ENCODE assay signal across 8 mouse cellular contexts in the genomic region with DNA sequence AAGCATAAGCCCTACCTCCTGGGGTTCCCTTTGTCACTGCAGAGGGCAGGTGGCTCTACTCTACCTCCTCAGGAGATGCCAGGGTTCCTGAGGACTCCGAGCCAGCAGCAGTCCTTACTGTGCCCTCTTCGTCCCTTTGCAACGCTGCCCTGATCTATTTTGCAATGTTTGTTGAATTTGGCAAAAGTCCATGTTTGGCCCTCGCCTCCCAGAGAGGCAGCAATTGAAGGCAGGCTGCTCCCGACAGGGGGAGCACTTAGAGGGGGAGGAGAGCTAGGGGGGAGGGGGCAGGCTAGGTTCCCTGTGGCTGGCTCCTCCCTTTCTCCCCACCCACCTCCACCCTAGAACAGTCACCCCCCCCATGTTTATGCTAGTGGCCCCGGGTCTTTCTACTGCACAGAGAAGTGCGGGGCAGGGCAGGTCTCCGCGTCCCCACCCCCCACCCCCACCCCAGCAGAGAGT. TPM values are rescaled to one million over a fixed set of nuclear protein-coding genes. Genes with fewer than 3 reads are reported as not detected.
A peak's percentile ranks its signal among the peaks of the same experiment; 100 is the strongest.
DNase-seq lines count a peak whose midpoint lies in the region; ATAC-seq lines count a peak whose summit lies in the region.

No protein-coding gene starts in this region.

- H3K27me3 ChIP-seq in neural tube, embryonic 11.5 days (ENCODE audit: control insufficient read depth, insufficient read depth, low read length), result no peaks in the 10 kb centered on the region
- no peaks in the 10 kb centered on the region for H3K27me3 ChIP-seq in kidney, embryonic 16.5 days (ENCODE audit: insufficient read depth, low read length)
- no peaks in the 10 kb centered on the region for H3K27me3 ChIP-seq in forebrain, embryonic 16.5 days (replicated peaks; ENCODE audit: control insufficient read depth, insufficient read depth, low read length)

- no peak overlapping the region for H3K4me3 ChIP-seq in neural tube, embryonic 11.5 days (ENCODE audit: low read depth, low read length)
- H3K4me3 ChIP-seq in kidney, embryonic 16.5 days (ENCODE audit: low read length), result no peak overlapping the region
- no peak overlapping the region for H3K4me3 ChIP-seq in forebrain, embryonic 16.5 days (replicated peaks; ENCODE audit: low read length)

- no peak overlapping the region for H3K9ac ChIP-seq in neural tube, embryonic 11.5 days (ENCODE audit: low read length)
- no peak overlapping the region for H3K9ac ChIP-seq in kidney, embryonic 16.5 days (replicated peaks; ENCODE audit: low read length)
- H3K9ac ChIP-seq in forebrain, embryonic 16.5 days (replicated peaks; ENCODE audit: low read depth, low read length), result no peak overlapping the region

- no peaks in the 10 kb centered on the region for H3K9me3 ChIP-seq in neural tube, embryonic 11.5 days (ENCODE audit: control insufficient read depth, low read length)
- no peaks in the 10 kb centered on the region for H3K9me3 ChIP-seq in kidney, embryonic 16.5 days (ENCODE audit: low read length)
- H3K9me3 ChIP-seq in forebrain, embryonic 16.5 days (ENCODE audit: control insufficient read depth, low read length), result no peaks in the 10 kb centered on the region

- DNase-seq in neural tube, embryonic 11.5 days (ENCODE audit: low spot score), result peak; percentile 23
- no peak for DNase-seq in neural tube, embryonic 10.5 days (ENCODE audit: extremely low spot score, low spot score)
- DNase-seq in adrenal gland, postnatal 25 days, result peak; percentile 46
- DNase-seq in heart, adult 18-20 months, result peak; percentile 74 to 82
- DNase-seq in lung, postnatal 36 days, result peak; percentile 91
- DNase-seq in spleen, adult 12 weeks (ENCODE audit: low spot score), result no peak

- no peak overlapping the region for H3K4me2 ChIP-seq in neural tube, embryonic 11.5 days (ENCODE audit: low read depth)
- H3K4me2 ChIP-seq in kidney, embryonic 16.5 days (replicated peaks; ENCODE audit: low read depth, low read length), result peak overlapping the region; percentile 28
- H3K4me2 ChIP-seq in forebrain, embryonic 16.5 days (ENCODE audit: low read length), result no peak overlapping the region

- no peaks in the 10 kb centered on the region for H3K4me1 ChIP-seq in neural tube, embryonic 11.5 days (ENCODE audit: control insufficient read depth, insufficient read depth, low read length)
- peaks cover 5% of the 10 kb centered on the region for H3K4me1 ChIP-seq in kidney, embryonic 16.5 days (ENCODE audit: insufficient read depth, low read length)
- no peaks in the 10 kb centered on the region for H3K4me1 ChIP-seq in forebrain, embryonic 16.5 days (replicated peaks; ENCODE audit: control insufficient read depth, insufficient read depth, low read length)

- no peak overlapping the region for H3K27ac ChIP-seq in neural tube, embryonic 11.5 days (ENCODE audit: low read depth, low read length)
- no peak overlapping the region for H3K27ac ChIP-seq in kidney, embryonic 16.5 days (ENCODE audit: low read length)
- no peak overlapping the region for H3K27ac ChIP-seq in forebrain, embryonic 16.5 days (ENCODE audit: low read length)

- ATAC-seq in neural tube, embryonic 11.5 days (ENCODE audit: insufficient read depth, low FRiP score, low TSS enrichment), result no peak
- peak; percentile 70 for ATAC-seq in kidney, embryonic 16.5 days (ENCODE audit: low FRiP score, low TSS enrichment)
- ATAC-seq in forebrain, embryonic 16.5 days, result no peak

- no peaks in the 10 kb centered on the region for H3K36me3 ChIP-seq in neural tube, embryonic 11.5 days (ENCODE audit: control insufficient read depth, insufficient read depth, low read length)
- H3K36me3 ChIP-seq in kidney, embryonic 16.5 days (ENCODE audit: insufficient read depth, low read length), result no peaks in the 10 kb centered on the region
- no peaks in the 10 kb centered on the region for H3K36me3 ChIP-seq in forebrain, embryonic 16.5 days (ENCODE audit: control insufficient read depth, insufficient read depth)

- WGBS in neural tube, embryonic 11.5 days, result 22% methylated on average over 8 of the region's 9 CpGs
- 7% methylated on average over 9 of the region's 9 CpGs for WGBS in kidney, embryonic 16.5 days
- 16% methylated on average over 9 of the region's 9 CpGs for WGBS in forebrain, embryonic 16.5 days

RNA-seq across cellular contexts. Expression of a gene that starts 2.0 kb away (rescaled TPM):
- not detected in 2 replicates for polyA plus RNA-seq in neural tube, embryonic 11.5 days (2014; fragmentation: Nextera tagmentation; extraction: Ambion mirVana)
- total RNA-seq in adrenal gland, postnatal 25 days (2021), result 0.46 and 17.5 TPM in 2 replicates
- 1 to 10 TPM; 3.1 to 7.9 TPM for total RNA-seq in heart, adult 18-20 months (2021)
- 0.27 and 0.59 TPM in 2 replicates for polyA plus RNA-seq in kidney, embryonic 16.5 days (2015; fragmentation: Nextera tagmentation; extraction: Ambion mirVana)
- not detected in 2 replicates for polyA plus RNA-seq in forebrain, embryonic 16.5 days (2015; fragmentation: Nextera tagmentation; extraction: Ambion mirVana)

RNA-seq across cellular contexts. Expression of a gene that starts 9.3 kb away (rescaled TPM):
- polyA plus RNA-seq in neural tube, embryonic 11.5 days (2014; fragmentation: Nextera tagmentation; extraction: Ambion mirVana), result 2.8 and 3.0 TPM in 2 replicates
- total RNA-seq in adrenal gland, postnatal 25 days (2021), result 2.5 and 3.3 TPM in 2 replicates
- 10 to 100 TPM; 12.5 to 14.4 TPM for total RNA-seq in heart, adult 18-20 months (2021)
- 4.5 and 5.3 TPM in 2 replicates for polyA plus RNA-seq in kidney, embryonic 16.5 days (2015; fragmentation: Nextera tagmentation; extraction: Ambion mirVana)
- 0.46 and 0.90 TPM in 2 replicates for polyA plus RNA-seq in forebrain, embryonic 16.5 days (2015; fragmentation: Nextera tagmentation; extraction: Ambion mirVana)

RNA-seq across cellular contexts. Expression of a gene that starts 35.3 kb away (rescaled TPM):
- 0.23 TPM in 1 of 2 replicates, not detected in the other for polyA plus RNA-seq in neural tube, embryonic 11.5 days (2014; fragmentation: Nextera tagmentation; extraction: Ambion mirVana)
- total RNA-seq in adrenal gland, postnatal 25 days (2021), result 0.30 and 5.2 TPM in 2 replicates
- total RNA-seq in heart, adult 18-20 months (2021), result under 1 TPM; 0.27 to 0.69 TPM
- polyA plus RNA-seq in kidney, embryonic 16.5 days (2015; fragmentation: Nextera tagmentation; extraction: Ambion mirVana), result 1.4 TPM in 2 replicates
- polyA plus RNA-seq in forebrain, embryonic 16.5 days (2015; fragmentation: Nextera tagmentation; extraction: Ambion mirVana), result 0.40 and 0.58 TPM in 2 replicates

RNA-seq across cellular contexts. Expression of a gene that starts 54.8 kb away (rescaled TPM):
- polyA plus RNA-seq in neural tube, embryonic 11.5 days (2014; fragmentation: Nextera tagmentation; extraction: Ambion mirVana), result not detected in 2 replicates
- total RNA-seq in adrenal gland, postnatal 25 days (2021), result 7.6 TPM in 1 of 2 replicates, not detected in the other
- total RNA-seq in heart, adult 18-20 months (2021), result not detected
- 0.45 and 0.51 TPM in 2 replicates for polyA plus RNA-seq in kidney, embryonic 16.5 days (2015; fragmentation: Nextera tagmentation; extraction: Ambion mirVana)
- not detected in 2 replicates for polyA plus RNA-seq in forebrain, embryonic 16.5 days (2015; fragmentation: Nextera tagmentation; extraction: Ambion mirVana)

Comparison
In these comparisons a context has a peak if more than half of its experiments do, and no peak if none do; other contexts are left out.
1. DNase-seq: peak in neural tube, embryonic 11.5 days (single experiment), adrenal gland, postnatal 25 days (single experiment), heart, adult 18-20 months (2 of 2) and lung, postnatal 36 days (single experiment); none in neural tube, embryonic 10.5 days (single experiment) and spleen, adult 12 weeks (single experiment).